Mouse (Mus musculus) E14TG2a.4 (cell line): ENCODE measurements around the gene Sfxn4.

Experiments
- CTCF ChIP-seq: conservative IDR thresholded peaks from 2 replicates; pipeline ENCODE4 v1.5.1; 2014; ENCODE audit warnings: low read length
- NANOG ChIP-seq: IDR thresholded peaks from 2 replicates; pipeline ENCODE4 v1.6.1; 2014; ENCODE audit warnings: borderline replicate concordance, low read length, mixed read lengths

GRCm38 (mm10) chr19:60799867-60800569 lies 61.3 kb downstream of the Sfxn4 start:
- TF ChIP-seq CTCF (no peak), NANOG (no peak)
